Mouse (Mus musculus) kidney, embryonic 16.5 days (tissue): ENCODE data around the gene Mccc2. TPM values are rescaled to one million over a fixed set of nuclear protein-coding genes. Genes with fewer than 3 reads are reported as not detected.

Source experiments
- ATAC-seq: fragments of 200-750 bp; cut with Nextera tagmentation; 2 replicates; pipeline ENCODE4 v1.8.0; 2017; ENCODE audit warnings: moderate TSS enrichment; ENCODE audit not compliant: low FRiP score, low TSS enrichment
- H3K27ac ChIP-seq: fragments of 300-500 bp; sonication (generic); 2 replicates; pipeline ENCODE4 v1.5.1; 2014; ENCODE audit warnings: low read length
- H3K27me3 ChIP-seq: fragments of 300-500 bp; sonication (generic); 2 replicates; pipeline ENCODE4 v1.6.1; 2014; ENCODE audit warnings: low read length, control low read depth, mixed read lengths; ENCODE audit not compliant: insufficient read depth
- H3K36me3 ChIP-seq: fragments of 300-500 bp; sonication (generic); 2 replicates; pipeline ENCODE4 v1.6.1; 2014; ENCODE audit warnings: low read length, control low read depth, mixed read lengths; ENCODE audit not compliant: insufficient read depth
- H3K4me1 ChIP-seq: fragments of 300-500 bp; sonication (generic); 2 replicates; pipeline ENCODE4 v1.6.1; 2014; ENCODE audit warnings: low read length, control low read depth, mixed read lengths; ENCODE audit not compliant: insufficient read depth
- H3K4me2 ChIP-seq: fragments of 300-500 bp; sonication (generic); replicated peaks from 2 replicates; pipeline ENCODE4 v1.6.1; 2014; ENCODE audit warnings: low read depth, low read length
- H3K4me3 ChIP-seq: fragments of 300-500 bp; sonication (generic); 2 replicates; pipeline ENCODE4 v1.5.1; 2014; ENCODE audit warnings: mild to moderate bottlenecking, low read length
- H3K9ac ChIP-seq: fragments of 300-500 bp; sonication (generic); replicated peaks from 2 replicates; pipeline ENCODE4 v1.6.1; 2014; ENCODE audit warnings: low read length
- H3K9me3 ChIP-seq: fragments of 300-500 bp; sonication (generic); 2 replicates; pipeline ENCODE4 v1.6.1; 2016; ENCODE audit warnings: low read length, control low read depth
- WGBS: fragments of 180-500 bp; shearing (Covaris S2); extraction: QIAGEN DNeasy Blood & Tissue Kit; methylation state at CpG from one replicate; pipeline ENCODE4 v1.1.7; 2014; 5-methylcytosine and 5-hydroxymethylcytosine counted together
- polyA plus RNA-seq: library from polyadenylated mRNA; unstranded; fragments of >200 nt; fragmentation: Nextera tagmentation; extraction: Ambion mirVana; gene quantifications from 2 replicates; pipeline ENCODE4 v1.2.1, GENCODE M21; 2015

The Mccc2 gene
- polyA plus RNA-seq, 1 experiment from 2014 or later = 65.2 TPM

DNA sequence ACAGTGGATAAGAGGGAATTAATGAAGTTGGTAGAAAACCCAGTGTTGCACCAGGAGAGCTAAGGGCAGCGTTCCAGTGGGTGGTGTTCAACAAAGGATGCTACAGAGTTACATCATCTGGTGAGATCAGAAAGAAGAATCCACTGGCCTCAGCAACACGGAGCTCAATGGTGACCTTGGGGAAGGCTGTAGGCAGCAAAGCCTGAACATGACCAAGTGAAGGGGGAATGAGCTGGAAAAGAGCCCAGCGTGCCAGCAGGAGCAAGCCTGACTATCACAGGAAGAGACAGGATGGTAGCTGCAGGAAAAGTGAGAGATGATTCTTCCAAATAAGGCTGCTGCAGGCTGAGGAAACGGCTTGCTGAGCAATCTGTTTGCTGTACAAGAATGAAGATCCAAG is 68.0 kb downstream of the Mccc2 start:
- no peak overlapping the region for H3K27ac ChIP-seq
- H3K9me3 ChIP-seq = 0 out of 2 replicates have a peak, but pooled peaks cover 2% of the 10 kb centered on the region
- no peak overlapping the region for H3K4me2 ChIP-seq
- no peaks in the 10 kb centered on the region for H3K27me3 ChIP-seq
- peaks cover 18% of the 10 kb centered on the region; the same call in 1 of the 2 replicates for H3K36me3 ChIP-seq
- no peak for ATAC-seq
- H3K4me3 ChIP-seq = no peak overlapping the region
- H3K9ac ChIP-seq = no peak overlapping the region
- 88% methylated on average over 4 of the region's 4 CpGs for WGBS
- H3K4me1 ChIP-seq = no peaks in the 10 kb centered on the region

DNA sequence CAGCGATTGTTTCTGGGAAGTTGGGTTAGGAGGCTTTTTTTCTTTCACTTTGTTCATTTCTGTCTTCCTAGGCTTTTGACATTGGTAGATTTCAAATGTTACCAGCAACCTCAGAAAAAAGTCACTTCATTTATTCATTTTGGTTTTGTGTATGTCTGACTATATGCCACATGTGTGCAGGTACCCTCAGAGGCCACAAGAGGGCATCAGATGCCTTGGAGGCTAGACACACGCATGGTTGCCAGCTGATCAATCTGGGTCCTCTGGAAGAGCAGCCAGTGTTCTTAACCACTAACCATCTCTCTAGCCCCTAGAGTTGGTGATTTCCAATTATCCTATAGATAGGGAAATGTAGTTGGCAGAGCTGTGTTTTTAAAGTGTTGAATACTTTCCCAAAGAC is 71.9 kb downstream of the Mccc2 start:
- ATAC-seq = no peak
- H3K4me2 ChIP-seq = no peak overlapping the region
- H3K4me3 ChIP-seq = no peak overlapping the region
- H3K27me3 ChIP-seq = no peaks in the 10 kb centered on the region
- WGBS = 89% methylated on average over 2 of the region's 2 CpGs
- no peak overlapping the region for H3K9ac ChIP-seq
- H3K27ac ChIP-seq = no peak overlapping the region
- 0 out of 2 replicates have a peak, but pooled peaks cover 2% of the 10 kb centered on the region for H3K9me3 ChIP-seq
- H3K4me1 ChIP-seq = no peaks in the 10 kb centered on the region
- H3K36me3 ChIP-seq = no peaks in the 10 kb centered on the region

DNA sequence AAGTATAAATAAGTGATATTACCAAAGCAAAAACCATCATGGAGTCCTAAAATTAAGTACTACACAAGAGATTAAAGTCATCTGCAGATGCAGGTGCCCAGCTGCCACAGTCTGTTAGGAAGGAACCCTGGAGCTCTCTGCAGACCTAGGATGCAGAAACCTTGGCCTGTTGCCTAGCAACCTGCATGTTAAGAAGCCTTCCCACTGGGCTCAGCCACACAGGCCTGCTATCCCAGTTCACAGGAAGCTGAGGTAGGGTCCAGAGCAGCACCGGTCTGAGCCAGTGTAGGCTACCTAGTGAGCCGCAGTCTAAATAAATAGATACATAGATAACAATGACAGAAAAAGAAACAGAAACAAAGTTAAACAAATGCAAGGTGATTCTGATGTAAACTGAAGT is 74.8 kb downstream of the Mccc2 start:
- H3K27ac ChIP-seq = no peak overlapping the region
- no peak for ATAC-seq
- H3K27me3 ChIP-seq = no peaks in the 10 kb centered on the region
- 0 out of 2 replicates have a peak, but pooled peaks cover 2% of the 10 kb centered on the region for H3K9me3 ChIP-seq
- no peak overlapping the region for H3K4me3 ChIP-seq
- H3K36me3 ChIP-seq = no peaks in the 10 kb centered on the region
- 52% methylated on average over 2 of the region's 2 CpGs for WGBS
- H3K4me2 ChIP-seq = no peak overlapping the region
- H3K4me1 ChIP-seq = no peaks in the 10 kb centered on the region
- no peak overlapping the region for H3K9ac ChIP-seq

DNA sequence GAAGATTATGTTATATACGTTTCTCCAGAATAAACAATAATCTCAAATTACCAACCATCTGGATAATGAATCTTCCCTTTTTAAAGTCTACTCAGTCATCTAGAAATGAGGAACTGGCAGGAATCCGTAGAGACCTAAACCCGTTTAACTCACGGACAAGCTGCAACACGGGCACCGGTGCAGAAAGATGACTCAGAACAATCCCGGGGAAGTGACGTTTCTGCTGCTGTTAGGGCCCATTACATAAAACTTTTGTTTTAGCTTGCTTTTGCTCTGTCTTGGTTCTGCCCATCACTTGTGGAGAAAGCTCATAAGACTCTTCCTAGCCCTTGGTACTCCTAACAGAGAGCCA is 76.1 kb downstream of the Mccc2 start:
- Histone ChIP-seq H3K4me3 (no peak overlapping the region), H3K9me3 (0 out of 2 replicates have a peak, but pooled peaks cover 2% of the 10 kb centered on the region), H3K27me3 (no peaks in the 10 kb centered on the region), H3K36me3 (no peaks in the 10 kb centered on the region), H3K4me2 (no peak overlapping the region), H3K27ac (no peak overlapping the region), H3K9ac (no peak overlapping the region), H3K4me1 (no peaks in the 10 kb centered on the region)
- no peak for ATAC-seq
- 51% methylated on average over 8 of the region's 8 CpGs for WGBS

DNA sequence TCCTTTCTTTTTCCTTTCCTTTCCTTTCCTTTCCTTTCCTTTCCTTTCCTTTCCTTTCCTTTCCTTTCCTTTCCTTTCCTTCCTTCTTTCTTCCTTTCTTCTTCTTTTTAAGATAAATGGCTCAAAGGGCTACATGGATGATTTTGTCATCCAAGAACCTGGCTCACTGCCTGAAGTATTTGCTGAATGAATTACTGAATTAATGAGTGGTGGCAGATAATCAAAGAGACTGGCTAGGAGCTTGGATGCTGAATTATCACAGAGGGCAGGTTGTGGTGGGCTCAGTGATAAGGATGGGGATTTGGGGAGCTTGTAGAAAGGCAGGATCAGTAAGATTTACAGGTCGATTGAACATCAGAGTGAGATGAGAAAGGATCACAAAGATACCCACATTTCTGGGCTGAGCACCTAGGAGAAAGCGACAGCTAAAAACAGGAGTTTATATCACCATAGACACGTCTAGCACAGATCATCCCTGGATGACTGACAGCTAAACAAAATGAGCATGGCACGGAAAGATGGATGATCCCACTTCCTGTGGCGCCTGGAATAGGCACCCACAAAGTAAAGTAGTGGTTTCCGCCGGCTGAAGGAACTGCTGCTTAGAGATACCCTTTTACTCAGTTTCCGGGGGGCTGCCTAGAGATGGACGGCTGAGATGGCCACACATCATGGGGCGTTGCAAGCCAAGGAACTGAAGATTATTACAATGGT is 76.7 kb downstream of the Mccc2 start:
- no peak for ATAC-seq
- Histone ChIP-seq H3K9me3 (0 out of 2 replicates have a peak, but pooled peaks cover 2% of the 10 kb centered on the region), H3K9ac (no peak overlapping the region), H3K27me3 (no peaks in the 10 kb centered on the region), H3K36me3 (no peaks in the 10 kb centered on the region), H3K4me2 (no peak overlapping the region), H3K4me3 (no peak overlapping the region), H3K27ac (no peak overlapping the region), H3K4me1 (no peaks in the 10 kb centered on the region)
- WGBS = 78% methylated on average over 10 of the region's 10 CpGs

DNA sequence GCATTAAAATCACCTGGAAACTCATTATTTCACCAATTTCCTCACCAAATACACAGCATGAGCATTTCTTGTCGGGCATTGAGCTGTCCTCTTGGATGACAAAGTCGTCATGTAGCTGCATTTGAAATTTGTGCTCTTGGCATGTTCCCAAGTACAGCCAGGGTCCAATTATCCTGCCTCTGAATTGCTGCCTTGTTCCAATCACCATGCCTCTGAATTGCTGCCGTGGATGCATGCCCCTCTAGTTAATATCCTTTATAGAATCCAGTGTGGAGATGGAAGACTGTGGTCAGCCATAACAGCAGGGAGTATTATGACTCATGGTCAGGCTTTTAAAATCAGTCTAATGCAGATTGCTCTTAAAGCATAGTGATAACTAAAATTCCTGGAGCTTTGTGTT is 77.7 kb downstream of the Mccc2 start:
- Histone ChIP-seq H3K4me3 (no peak overlapping the region), H3K27me3 (no peaks in the 10 kb centered on the region), H3K4me2 (no peak overlapping the region), H3K4me1 (no peaks in the 10 kb centered on the region), H3K36me3 (no peaks in the 10 kb centered on the region), H3K9me3 (no peaks in the 10 kb centered on the region), H3K27ac (no peak overlapping the region), H3K9ac (no peak overlapping the region)
- 79% methylated on average over 3 of the region's 3 CpGs for WGBS
- ATAC-seq = no peak

DNA sequence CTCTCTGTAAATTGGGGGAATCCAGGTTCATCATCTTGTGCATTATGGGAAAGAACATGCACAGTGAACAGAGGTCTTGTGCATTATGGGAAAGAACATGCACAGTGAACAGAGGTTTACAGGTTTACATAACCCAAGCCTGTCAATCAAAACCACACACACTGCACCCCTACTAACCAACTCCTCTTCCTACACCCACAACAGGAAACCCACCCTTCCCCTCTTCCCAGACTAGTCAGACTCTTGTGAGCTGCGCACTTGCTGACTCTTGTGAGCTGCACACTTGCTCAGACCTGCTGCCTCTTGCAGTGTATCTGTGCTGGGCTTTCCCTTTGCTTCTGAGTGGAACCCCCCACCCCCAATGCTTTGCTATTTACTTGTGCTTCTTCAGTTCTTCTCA is 83.0 kb downstream of the Mccc2 start:
- Histone ChIP-seq H3K9ac (no peak overlapping the region), H3K36me3 (no peaks in the 10 kb centered on the region)

DNA sequence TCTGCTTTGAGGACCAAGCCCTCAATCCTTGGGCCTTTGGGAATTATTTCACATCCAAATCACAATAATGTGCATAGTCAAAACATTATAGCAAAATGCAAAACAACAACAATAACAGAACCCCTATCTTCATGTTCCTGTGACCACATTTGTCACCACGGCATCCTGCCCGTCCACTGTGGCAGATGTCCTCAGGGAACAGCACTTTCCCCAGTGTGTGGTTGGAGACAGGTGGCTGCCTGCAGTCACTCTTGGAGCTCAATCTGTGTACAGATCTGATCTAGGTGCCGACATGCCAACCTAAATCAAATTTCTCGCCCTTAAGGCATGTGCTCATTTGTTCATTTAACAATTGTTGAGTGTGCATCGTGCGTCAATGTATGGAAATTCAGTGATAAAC is 83.9 kb downstream of the Mccc2 start:
- no peaks in the 10 kb centered on the region for H3K27me3 ChIP-seq
- no peaks in the 10 kb centered on the region for H3K9me3 ChIP-seq
- H3K4me2 ChIP-seq = no peak overlapping the region
- H3K4me3 ChIP-seq = no peak overlapping the region
- 83% methylated on average over 6 of the region's 6 CpGs for WGBS
- H3K36me3 ChIP-seq = no peaks in the 10 kb centered on the region
- no peak for ATAC-seq
- H3K9ac ChIP-seq = no peak overlapping the region
- no peak overlapping the region for H3K27ac ChIP-seq
- no peaks in the 10 kb centered on the region for H3K4me1 ChIP-seq

More for the DNA sequence above, 83.0 kb downstream of the Mccc2 start:
- Histone ChIP-seq H3K4me3 (no peak overlapping the region), H3K4me1 (no peaks in the 10 kb centered on the region), H3K4me2 (no peak overlapping the region), H3K9me3 (no peaks in the 10 kb centered on the region), H3K27ac (no peak overlapping the region), H3K27me3 (no peaks in the 10 kb centered on the region)
- 67% methylated on average over 1 of the region's 1 CpGs for WGBS
- no peak for ATAC-seq

DNA sequence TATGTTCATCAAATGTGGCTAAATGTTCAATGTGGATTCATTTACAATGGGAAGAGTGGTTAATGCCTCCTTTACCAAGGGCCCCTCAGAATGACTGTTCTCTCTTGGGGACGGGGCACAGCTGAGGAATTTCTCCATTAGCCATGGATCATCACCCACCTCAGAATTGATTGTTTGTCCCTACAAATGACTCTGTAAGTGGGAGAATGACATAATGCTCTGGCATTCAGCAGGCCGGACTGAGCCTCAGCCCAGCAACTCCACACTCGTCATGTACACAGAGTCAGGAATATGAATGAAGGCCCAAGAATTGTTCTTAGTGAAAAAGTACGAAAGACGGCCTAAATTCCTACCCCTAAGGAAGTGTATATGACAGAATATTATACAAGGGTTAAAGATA is 89.2 kb downstream of the Mccc2 start:
- H3K4me3 ChIP-seq = no peak overlapping the region

DNA sequence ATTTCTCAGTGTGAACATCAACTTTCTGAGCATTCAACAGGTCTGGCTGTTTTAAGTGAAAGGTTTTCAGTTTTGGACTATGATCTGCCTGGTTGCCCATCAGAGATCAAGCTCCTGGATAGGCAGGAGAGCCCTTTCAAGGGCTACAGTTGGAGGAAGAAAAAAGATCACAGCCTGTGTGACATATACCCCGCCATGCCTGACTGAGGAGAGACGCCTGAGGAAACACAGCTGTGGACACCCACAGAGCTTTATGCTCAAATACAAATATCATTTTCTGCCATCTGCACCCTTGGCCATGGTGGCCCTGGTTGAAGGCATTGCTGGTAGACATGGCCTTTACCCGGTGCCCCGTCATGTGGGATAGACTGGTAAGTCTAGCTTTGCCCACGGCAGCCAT is 99.8 kb downstream of the Mccc2 start:
- ATAC-seq = peak; percentile 19; the same call in 1 of the 2 replicates
- WGBS = 51% methylated on average over 5 of the region's 5 CpGs
- H3K27me3 ChIP-seq = no peaks in the 10 kb centered on the region

More for the DNA sequence above, 89.2 kb downstream of the Mccc2 start:
- ATAC-seq = no peak
- Histone ChIP-seq H3K4me2 (no peak overlapping the region), H3K27ac (no peak overlapping the region), H3K9me3 (no peaks in the 10 kb centered on the region), H3K36me3 (no peaks in the 10 kb centered on the region), H3K27me3 (no peaks in the 10 kb centered on the region), H3K9ac (no peak overlapping the region), H3K4me1 (0 out of 2 replicates have a peak, but pooled peaks cover 2% of the 10 kb centered on the region)
- 63% methylated on average over 5 of the region's 5 CpGs for WGBS

More for the DNA sequence above, 99.8 kb downstream of the Mccc2 start:
- Histone ChIP-seq H3K4me3 (no peak overlapping the region), H3K4me1 (0 out of 2 replicates have a peak, but pooled peaks cover 9% of the 10 kb centered on the region), H3K27ac (no peak overlapping the region), H3K9ac (no peak overlapping the region), H3K9me3 (no peaks in the 10 kb centered on the region), H3K4me2 (no peak overlapping the region), H3K36me3 (no peaks in the 10 kb centered on the region)
